Mouse (Mus musculus) bone marrow, adult 2 months (tissue): ENCODE measurements at regions not wholly inside any gene's neighbourhood (a gene's known extent, or its start where the extent isn't known, plus 50 kb on each side); places are given as distances from the start of the nearest gene placed in this dataset.

Source experiments
- H3K27ac ChIP-seq: fragments of 200-500 bp; 2 replicates; pipeline ENCODE4 v1.5.1; 2012; ENCODE audit warnings: low read depth, mild to moderate bottlenecking, control low read depth, inconsistent platforms, low read length; ENCODE audit not compliant: control insufficient read depth, poor library complexity, insufficient read depth
- H3K4me1 ChIP-seq: fragments of 200-500 bp; 2 replicates; pipeline ENCODE4 v1.6.1; 2011; ENCODE audit warnings: low read length; ENCODE audit not compliant: control insufficient read depth, insufficient read depth
- H3K4me3 ChIP-seq: fragments of 200-500 bp; replicated peaks from 2 replicates; pipeline ENCODE3; 2011; ENCODE audit warnings: mild to moderate bottlenecking, low read depth, low read length, control low read depth; ENCODE audit not compliant: control insufficient read depth
- CTCF ChIP-seq: fragments of 200-500 bp; IDR thresholded peaks from 2 replicates; pipeline ENCODE4 v1.5.1; 2011; ENCODE audit warnings: low read length, control low read depth; ENCODE audit not compliant: control insufficient read depth, insufficient read depth
- POLR2A ChIP-seq: fragments of 200-500 bp; IDR thresholded peaks from 2 replicates; pipeline ENCODE4 v1.6.1; 2011; ENCODE audit warnings: low read depth, mild to moderate bottlenecking, control low read depth, low read length, borderline replicate concordance; ENCODE audit not compliant: control insufficient read depth
- WGBS: fragments of 180-500 bp; shearing (Covaris S2); methylation state at CpG from one replicate; pipeline ENCODE4 v1.1.7; 2018; 5-methylcytosine and 5-hydroxymethylcytosine counted together

DNA sequence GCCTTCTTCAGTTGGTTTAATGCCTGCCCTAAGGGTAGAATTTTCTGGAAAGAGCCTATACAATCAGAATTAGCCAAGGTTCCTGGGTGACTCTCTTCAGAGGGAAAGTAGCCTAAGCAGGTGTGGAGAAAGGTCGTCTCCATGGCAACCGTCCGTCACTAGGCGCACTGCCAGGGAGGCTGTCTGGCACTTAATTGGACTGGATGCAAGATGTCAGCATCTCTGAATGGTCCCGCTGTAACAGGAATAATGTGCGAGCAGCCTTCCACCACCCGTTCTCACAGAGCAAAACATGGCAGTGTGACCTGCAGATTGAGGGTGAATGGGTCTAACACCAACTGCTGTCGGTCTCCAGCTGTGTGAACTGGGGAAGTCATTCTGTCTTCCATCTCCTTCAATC, 389.6 kb upstream of the Hnrnpa3 start:
- TF ChIP-seq CTCF = no peak
- TF ChIP-seq POLR2A = no peak
- H3K4me1 ChIP-seq = peaks cover 1% of the 10 kb centered on the region
- H3K4me3 ChIP-seq = no peak overlapping the region
- WGBS = 85% methylated on average over 8 of the region's 8 CpGs
- no peak overlapping the region for H3K27ac ChIP-seq

DNA sequence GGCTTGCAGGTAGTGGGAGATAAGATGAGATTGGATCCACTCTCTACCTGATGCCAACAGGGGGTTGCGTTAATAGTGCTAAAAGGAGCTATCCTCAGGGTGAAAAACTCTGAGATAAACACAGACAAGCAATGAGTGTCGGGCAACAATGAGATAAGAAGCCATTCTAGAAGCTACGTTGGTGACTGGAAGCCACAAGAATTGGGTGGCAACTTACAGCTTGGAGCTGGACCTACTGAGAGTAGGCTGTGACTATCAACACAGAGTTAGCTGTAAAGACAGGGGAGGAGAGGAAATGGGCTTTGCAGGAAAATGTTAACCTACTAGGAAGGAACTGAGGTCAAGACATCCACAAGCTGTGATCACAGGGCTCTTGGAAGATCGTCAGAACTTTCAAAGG, 388.9 kb upstream of the Hnrnpa3 start:
- Histone ChIP-seq H3K4me1 (peaks cover 1% of the 10 kb centered on the region), H3K4me3 (no peak overlapping the region), H3K27ac (no peak overlapping the region)
- no peak for TF ChIP-seq POLR2A
- no peak for TF ChIP-seq CTCF
- 33% methylated on average over 4 of the region's 4 CpGs for WGBS

DNA sequence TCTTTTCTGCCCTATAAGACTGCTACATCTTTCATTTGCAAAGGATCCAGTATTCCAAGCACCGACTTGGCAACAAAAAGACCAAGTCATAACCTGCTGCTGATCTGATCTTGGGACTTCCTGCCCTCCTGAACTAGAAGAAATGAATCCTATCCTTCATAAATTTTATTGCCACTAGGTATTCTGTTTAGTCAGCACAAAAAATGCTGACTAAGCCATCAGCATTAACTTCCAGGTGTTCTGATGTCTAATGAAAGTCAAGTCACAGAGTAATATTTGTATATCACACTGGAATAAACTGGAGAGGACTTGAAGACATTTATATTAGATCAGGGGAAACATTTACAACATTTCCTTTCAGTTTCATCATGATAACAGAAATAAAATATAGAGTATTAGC, 371.2 kb upstream of the Hnrnpa3 start:
- Histone ChIP-seq H3K27ac (no peak overlapping the region), H3K4me1 (no peaks in the 10 kb centered on the region), H3K4me3 (no peak overlapping the region)
- WGBS = 77% methylated on average over 1 of the region's 1 CpGs
- TF ChIP-seq CTCF = no peak
- no peak for TF ChIP-seq POLR2A

DNA sequence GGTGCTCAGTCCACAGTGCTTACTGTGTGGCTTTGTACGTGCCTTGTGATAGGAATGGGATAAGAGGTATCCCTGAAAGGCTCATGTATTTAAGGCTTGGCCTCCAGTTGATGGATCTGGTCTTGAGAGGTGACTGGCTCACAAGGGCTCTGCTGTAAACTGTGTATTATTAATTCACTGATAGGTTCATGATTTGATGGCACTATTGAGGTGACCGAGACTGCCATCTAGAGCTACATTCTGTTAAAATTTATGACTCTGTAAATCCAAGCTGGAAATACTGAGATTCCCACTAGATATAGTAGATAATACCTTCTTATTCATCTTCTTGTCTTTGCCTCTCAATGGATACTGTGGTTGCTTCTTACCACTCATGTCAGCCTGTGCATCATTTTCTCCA, 367.4 kb upstream of the Hnrnpa3 start:
- Histone ChIP-seq H3K4me3 (no peak overlapping the region), H3K27ac (no peak overlapping the region), H3K4me1 (no peaks in the 10 kb centered on the region)
- no peak for TF ChIP-seq CTCF
- TF ChIP-seq POLR2A = no peak
- 76% methylated on average over 2 of the region's 2 CpGs for WGBS

DNA sequence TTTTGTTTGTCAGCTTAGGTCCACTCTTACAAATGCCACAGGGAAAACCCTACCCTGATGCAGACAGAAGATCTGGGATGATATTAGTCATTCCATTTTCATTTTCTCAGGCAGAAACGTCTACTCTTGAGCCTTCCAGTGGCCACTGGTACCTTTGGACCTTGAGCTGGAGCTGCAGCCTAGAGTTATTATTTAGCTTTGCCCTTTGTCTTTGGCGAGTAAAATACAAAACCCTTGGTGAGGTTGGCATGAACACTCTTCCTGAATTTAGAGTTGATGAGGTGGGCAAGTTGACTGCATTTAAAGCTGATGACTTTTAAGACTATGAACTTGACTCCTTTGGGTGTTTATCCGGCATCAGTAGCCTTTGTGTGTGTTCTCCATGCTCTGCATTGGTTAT, 352.2 kb upstream of the Hnrnpa3 start:
- no peak for TF ChIP-seq POLR2A
- TF ChIP-seq CTCF = no peak
- 66% methylated on average over 3 of the region's 3 CpGs for WGBS
- no peaks in the 10 kb centered on the region for H3K4me1 ChIP-seq
- H3K4me3 ChIP-seq = no peak overlapping the region
- H3K27ac ChIP-seq = no peak overlapping the region

DNA sequence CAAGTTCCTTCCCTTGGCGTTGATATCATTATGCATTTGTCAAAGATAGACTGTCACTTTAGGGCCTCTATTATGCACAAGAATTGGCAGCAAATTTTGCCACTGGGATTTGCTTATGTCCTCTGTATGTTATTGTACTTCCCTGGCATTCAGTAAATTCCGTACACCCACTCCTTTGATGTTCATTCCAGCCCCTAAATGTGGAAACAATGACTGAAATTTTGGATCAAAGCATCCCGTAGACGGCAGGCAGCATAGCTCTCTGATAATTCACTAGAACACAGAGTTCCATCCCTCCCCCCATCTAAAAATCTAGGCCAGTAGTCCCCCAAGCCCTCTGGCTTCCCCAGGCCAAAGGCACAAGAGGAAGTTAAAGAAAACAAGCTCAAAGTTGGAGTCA, 347.9 kb upstream of the Hnrnpa3 start:
- Histone ChIP-seq H3K4me3 (no peak overlapping the region), H3K27ac (no peak overlapping the region), H3K4me1 (no peaks in the 10 kb centered on the region)
- no peak for TF ChIP-seq POLR2A
- no peak for TF ChIP-seq CTCF
- WGBS = 69% methylated on average over 4 of the region's 4 CpGs

DNA sequence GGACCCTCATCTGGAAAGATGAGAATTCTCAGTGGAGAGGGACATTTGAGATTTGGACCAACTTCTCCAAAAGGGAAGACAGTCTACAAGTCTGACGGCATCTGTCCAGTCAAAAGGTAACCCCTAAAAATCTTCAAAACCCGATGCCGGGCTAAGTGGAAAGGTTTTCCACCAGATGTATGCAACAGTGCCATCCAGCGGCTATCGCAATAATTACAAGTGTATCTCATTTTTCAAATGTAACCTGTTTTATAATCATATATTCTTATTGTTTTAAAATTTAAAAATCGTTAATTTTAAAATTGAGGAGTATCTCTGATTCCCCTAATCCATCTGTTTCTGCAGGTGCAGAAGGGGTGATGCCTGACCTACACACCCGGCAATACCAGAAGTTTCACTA, 346.8 kb upstream of the Hnrnpa3 start:
- WGBS = 12% methylated on average over 7 of the region's 7 CpGs

DNA sequence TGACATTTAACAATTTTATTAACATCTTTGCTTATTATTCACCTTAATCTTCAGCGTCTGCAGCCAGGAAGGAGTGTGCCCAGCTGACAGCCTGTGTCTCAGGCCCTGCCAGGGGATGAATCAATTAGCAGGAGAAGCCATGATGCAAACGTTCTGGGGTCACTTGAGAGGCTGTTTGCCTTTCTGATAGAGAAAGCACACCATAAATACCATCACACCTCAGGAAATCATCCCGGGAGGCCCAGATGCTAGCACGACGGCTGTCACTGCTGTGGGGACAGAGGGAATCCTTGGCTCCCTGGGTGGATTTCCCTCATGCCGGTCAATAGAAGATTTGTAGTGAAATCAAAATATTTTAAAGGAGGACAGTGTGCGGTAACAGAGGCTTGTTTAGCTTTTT, 343.7 kb upstream of the Hnrnpa3 start:
- Histone ChIP-seq H3K27ac (no peak overlapping the region), H3K4me3 (no peak overlapping the region), H3K4me1 (no peaks in the 10 kb centered on the region)
- 45% methylated on average over 7 of the region's 7 CpGs for WGBS
- TF ChIP-seq CTCF = no peak
- TF ChIP-seq POLR2A = no peak

More for the DNA sequence above, 346.8 kb upstream of the Hnrnpa3 start:
- no peak for TF ChIP-seq POLR2A
- no peak for TF ChIP-seq CTCF
- H3K4me3 ChIP-seq = no peak overlapping the region
- H3K27ac ChIP-seq = no peak overlapping the region
- no peaks in the 10 kb centered on the region for H3K4me1 ChIP-seq

DNA sequence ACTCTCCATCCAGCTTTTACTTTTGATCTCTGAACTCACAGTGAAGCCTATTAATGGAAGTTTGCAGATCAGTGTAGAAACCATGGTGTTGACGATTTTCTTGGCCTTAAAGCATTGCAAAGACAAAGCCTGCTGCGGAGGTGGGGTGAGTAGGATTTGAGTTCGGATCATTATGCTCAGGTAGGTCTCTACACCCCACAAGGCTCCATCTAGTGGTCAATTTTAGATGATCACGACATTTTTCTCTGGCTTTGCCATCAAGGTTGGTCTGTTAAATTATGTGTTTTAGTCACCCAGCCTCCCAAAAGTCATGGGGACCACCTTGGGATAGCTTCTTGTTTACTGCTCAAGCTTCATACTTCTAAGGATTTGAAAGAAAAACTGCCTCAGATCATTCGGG, 340.9 kb upstream of the Hnrnpa3 start:
- H3K4me3 ChIP-seq = no peak overlapping the region

More for the DNA sequence above, 340.9 kb upstream of the Hnrnpa3 start:
- WGBS = 40% methylated on average over 5 of the region's 5 CpGs
- Histone ChIP-seq H3K4me1 (no peaks in the 10 kb centered on the region), H3K27ac (no peak overlapping the region)
- no peak for TF ChIP-seq CTCF
- no peak for TF ChIP-seq POLR2A
